Mouse (Mus musculus): ENCODE data around the gene Aldh1a1. TPM values are rescaled to one million over a fixed set of nuclear protein-coding genes. Genes with fewer than 3 reads are reported as not detected.

Aldh1a1 gene
- polyA plus RNA-seq, 1 experiment from 2014 or later = 0.06 TPM

DNA sequence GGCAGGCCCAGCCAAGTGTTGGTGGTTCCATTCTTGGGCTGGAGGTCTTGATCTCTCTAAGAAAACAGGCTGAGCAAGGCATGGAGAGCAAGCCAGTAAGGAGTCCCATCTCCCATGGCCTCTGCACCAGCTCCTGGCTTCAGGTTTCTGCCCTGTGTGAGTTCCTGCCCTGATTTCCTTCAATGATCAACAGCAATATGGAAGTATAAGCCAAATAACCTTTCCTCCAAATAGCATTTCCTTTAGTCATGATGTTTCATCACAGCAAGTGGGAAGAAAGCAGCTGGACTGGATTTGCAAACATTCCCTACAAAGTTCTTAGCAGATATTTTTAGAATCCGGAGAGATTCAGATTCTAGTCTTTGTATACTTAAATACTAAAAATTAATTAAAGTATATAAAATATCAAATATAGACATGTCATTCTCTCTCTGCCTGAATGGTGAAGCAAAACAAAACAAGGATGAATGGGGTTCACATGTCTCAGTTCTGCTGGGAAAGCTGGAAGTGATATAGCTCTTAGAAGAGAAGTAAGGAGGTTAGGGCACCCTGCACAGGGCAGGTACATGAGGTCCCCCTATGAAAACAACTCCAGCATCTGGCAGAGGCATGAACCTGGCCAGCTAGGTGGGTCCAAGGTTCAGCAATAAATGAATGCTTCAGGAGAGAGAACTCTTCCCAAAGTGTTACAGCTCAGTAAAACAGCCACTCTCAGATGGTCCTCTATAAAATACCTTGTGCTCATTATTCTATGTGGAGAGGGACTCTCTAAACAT, 37.6 kb downstream of the Aldh1a1 start:
- Histone ChIP-seq H3K4me3 (ENCODE audit: inconsistent target) (no peak overlapping the region), H3K36me3 (ENCODE audit: inconsistent target) (no peaks in the 10 kb centered on the region), H3K27ac (no peak overlapping the region), H3K79me2 (ENCODE audit: inconsistent target) (no peaks in the 10 kb centered on the region)
- 90% methylated on average over 1 of the region's 1 CpGs for WGBS (ENCODE audit: missing documents)

DNA sequence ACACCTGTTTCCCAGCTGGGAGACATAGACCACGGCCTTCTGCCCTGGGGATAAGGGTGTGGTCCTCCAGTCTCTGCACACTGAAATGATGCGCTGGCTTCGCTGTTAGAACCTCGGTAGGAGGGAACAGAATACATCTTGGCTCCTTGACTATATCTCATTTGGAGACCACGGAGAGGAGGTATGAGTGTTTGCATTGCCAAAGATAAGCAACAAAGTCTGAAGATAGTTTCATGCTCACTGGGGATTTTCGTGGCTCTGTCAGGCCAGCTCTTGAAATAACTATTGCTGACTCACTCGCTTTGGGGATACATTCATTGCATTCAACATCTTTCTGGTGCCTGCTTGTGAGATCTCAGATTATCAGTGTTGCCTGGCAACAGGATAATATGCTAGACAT, 44.0 kb downstream of the Aldh1a1 start:
- Histone ChIP-seq H3K4me3 (ENCODE audit: inconsistent target) (no peak overlapping the region), H3K79me2 (ENCODE audit: inconsistent target) (no peaks in the 10 kb centered on the region), H3K27ac (no peak overlapping the region), H3K36me3 (ENCODE audit: inconsistent target) (no peaks in the 10 kb centered on the region)
- WGBS (ENCODE audit: missing documents) = 64% methylated on average over 7 of the region's 7 CpGs

DNA sequence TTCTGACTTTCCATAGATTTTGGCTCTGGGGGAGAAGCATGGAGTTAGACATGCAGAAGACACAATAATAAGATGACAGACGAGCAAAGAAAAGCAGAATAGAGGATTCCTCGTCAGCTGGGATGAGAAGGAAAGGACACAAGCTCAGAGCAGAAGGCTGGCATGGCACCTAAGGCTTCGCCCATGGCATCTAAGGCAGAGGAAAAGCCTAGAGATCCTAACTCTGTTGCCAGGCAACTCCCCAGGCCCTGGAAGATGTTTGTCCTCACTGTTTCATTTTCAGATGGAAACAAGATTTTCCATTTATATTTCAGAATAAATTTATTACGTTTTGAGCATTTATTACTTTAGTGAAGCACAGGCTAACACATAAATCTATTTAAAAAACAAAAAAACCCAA, 48.5 kb downstream of the Aldh1a1 start:
- H3K27ac ChIP-seq = no peak overlapping the region
- no peaks in the 10 kb centered on the region for H3K36me3 ChIP-seq (ENCODE audit: inconsistent target)
- WGBS (ENCODE audit: missing documents) = 71% methylated on average over 4 of the region's 4 CpGs
- no peaks in the 10 kb centered on the region for H3K79me2 ChIP-seq (ENCODE audit: inconsistent target)
- H3K4me3 ChIP-seq (ENCODE audit: inconsistent target) = no peak overlapping the region

DNA sequence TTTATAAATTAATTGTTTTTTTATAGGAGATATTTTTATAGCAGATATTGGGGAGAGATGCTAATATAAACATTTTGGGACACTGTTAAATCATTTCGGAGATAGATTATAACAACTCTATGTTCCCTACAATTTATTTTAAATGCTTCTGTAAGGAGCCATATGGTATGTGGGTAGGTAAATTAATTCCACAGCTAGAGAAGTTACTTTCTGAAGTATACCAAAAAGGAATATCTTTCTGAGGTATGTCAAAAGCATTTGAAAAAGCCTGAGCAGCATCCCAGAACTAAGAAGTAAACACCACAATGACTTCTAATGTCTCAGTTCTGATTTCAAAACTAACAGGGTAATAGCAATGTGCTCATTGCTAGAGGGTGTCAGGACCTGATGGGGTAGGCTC, 49.4 kb downstream of the Aldh1a1 start:
- Histone ChIP-seq H3K27ac (no peak overlapping the region), H3K79me2 (ENCODE audit: inconsistent target) (no peaks in the 10 kb centered on the region), H3K36me3 (ENCODE audit: inconsistent target) (no peaks in the 10 kb centered on the region), H3K4me3 (ENCODE audit: inconsistent target) (no peak overlapping the region)
- 82% methylated on average over 1 of the region's 1 CpGs for WGBS (ENCODE audit: missing documents)

DNA sequence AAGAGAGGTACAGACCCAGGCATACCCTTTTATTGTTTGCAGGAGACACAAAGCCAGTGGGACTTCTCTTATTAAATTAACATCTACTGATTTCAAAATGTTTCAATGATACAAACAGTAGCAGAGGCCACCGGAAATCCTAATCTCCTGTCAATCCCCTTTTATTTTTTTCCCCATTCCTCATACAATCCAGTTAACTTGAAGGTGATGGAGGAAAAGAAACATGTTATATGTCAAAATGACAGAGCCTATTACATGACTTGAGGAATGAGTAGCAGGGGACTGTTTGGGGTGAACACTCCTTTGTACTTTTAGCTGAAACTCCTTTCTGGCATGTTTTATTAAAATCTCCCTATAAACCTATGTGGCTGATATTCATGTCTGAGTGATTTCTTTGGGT, 51.3 kb downstream of the Aldh1a1 start:
- Histone ChIP-seq H3K4me3 (ENCODE audit: inconsistent target) (no peak overlapping the region), H3K36me3 (ENCODE audit: inconsistent target) (no peaks in the 10 kb centered on the region), H3K27ac (no peak overlapping the region), H3K79me2 (ENCODE audit: inconsistent target) (no peaks in the 10 kb centered on the region)
- WGBS (ENCODE audit: missing documents) = 82% methylated on average over 1 of the region's 1 CpGs

DNA sequence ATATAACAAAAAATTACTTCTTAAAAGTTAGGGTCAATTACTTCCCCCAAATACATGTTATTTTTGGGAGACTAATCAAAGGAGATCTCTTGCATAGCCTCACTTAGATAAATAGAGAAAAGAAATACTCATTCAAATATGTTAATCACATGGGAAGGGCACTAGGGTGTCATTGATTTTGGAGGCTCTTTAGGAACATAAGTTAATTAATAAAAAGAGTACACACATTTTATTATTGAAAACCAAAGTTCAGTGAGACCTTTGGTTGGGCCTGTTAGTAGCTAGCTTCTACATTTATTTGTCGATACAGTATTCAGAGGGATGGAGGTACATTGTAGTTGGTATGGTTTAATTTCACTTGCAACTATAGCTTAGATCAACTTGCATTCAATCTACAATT, 52.4 kb downstream of the Aldh1a1 start:
- 90% methylated on average over 1 of the region's 1 CpGs for WGBS (ENCODE audit: missing documents)
- Histone ChIP-seq H3K79me2 (ENCODE audit: inconsistent target) (no peaks in the 10 kb centered on the region), H3K4me3 (ENCODE audit: inconsistent target) (no peak overlapping the region), H3K36me3 (ENCODE audit: inconsistent target) (no peaks in the 10 kb centered on the region), H3K27ac (no peak overlapping the region)

DNA sequence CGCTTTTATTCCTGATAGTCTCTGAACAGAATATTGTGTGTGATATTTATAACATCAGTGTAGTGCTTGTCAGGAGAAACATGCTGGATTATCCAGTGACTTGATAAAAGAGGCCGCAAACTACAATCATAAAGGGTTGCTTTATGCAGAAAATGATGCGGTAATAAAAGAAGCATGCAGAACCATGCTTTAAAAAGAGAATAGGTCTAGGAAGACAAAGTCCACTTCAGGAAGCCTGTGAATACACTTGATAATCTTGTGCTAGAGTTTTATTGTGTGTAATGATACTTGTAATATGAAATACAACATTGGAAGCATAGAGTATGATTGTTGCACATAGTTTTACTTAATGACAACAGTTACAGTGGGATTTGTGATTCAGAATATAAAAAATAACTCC, 54.5 kb downstream of the Aldh1a1 start:
- Histone ChIP-seq H3K27ac (no peak overlapping the region), H3K36me3 (ENCODE audit: inconsistent target) (no peaks in the 10 kb centered on the region), H3K79me2 (ENCODE audit: inconsistent target) (no peaks in the 10 kb centered on the region), H3K4me3 (ENCODE audit: inconsistent target) (no peak overlapping the region)
- WGBS (ENCODE audit: missing documents) = 94% methylated on average over 2 of the region's 3 CpGs

DNA sequence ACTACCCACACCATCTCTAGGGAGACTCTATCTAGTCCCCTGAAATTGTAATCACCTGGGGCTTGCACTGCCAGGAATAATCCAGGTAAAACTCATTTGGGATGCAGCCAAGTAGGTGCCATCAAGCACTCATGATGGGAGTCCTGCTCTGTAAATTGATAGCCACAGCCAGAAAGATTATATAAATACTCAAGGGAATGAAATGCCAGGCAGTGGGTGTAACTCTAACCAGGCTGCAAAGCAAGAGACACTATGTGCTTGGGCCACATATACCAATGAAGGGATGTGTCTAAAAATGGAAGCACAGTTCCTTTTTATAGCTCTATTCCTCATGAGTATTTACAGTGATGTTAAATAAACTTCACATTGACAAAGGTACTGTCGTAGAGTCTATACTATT, 56.9 kb downstream of the Aldh1a1 start:
- Histone ChIP-seq H3K4me3 (ENCODE audit: inconsistent target) (no peak overlapping the region), H3K36me3 (ENCODE audit: inconsistent target) (no peaks in the 10 kb centered on the region), H3K79me2 (ENCODE audit: inconsistent target) (no peaks in the 10 kb centered on the region), H3K27ac (no peak overlapping the region)
- 89% methylated on average over 1 of the region's 1 CpGs for WGBS (ENCODE audit: missing documents)

DNA sequence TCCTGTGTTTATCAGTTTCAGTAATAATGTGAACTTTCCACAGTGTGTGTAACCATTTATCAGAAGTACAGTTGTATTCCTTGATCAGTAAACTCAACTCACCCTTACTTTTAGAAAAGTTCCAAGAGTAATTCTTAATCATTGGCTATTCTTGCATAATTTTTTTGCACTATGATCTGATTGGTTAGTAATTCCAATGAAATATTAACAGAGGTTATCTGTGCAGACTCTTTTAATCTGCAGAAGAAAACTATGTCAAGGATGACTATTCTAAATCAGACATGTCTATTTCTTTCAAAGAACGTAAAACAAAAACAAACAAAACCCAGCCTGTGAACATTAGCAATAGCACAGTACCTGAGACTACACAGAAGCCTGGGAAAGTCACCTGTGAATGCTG, 62.9 kb downstream of the Aldh1a1 start:
- H3K27ac ChIP-seq = no peak overlapping the region
- no peak overlapping the region for H3K4me3 ChIP-seq (ENCODE audit: inconsistent target)
- 78% methylated on average over 1 of the region's 1 CpGs for WGBS (ENCODE audit: missing documents)
- no peaks in the 10 kb centered on the region for H3K36me3 ChIP-seq (ENCODE audit: inconsistent target)
- no peaks in the 10 kb centered on the region for H3K79me2 ChIP-seq (ENCODE audit: inconsistent target)

DNA sequence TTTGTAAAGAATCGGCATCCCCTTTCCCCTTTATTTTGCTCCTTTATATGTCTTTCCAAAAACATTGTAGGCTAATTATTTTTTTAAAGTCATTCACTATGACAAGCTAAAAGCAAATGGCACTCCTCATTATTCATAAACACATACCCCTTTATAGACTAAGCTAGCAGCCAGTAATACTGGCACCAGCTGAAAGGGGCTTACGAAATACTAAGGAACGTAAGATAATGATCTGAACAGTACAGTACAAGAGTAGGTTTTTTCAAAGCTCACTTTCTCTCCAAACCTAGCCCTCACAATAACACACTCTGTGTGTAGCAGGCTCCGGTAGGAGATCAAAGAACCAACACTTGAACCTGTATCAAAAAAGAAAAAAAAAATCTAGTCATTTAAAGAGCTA, 64.7 kb downstream of the Aldh1a1 start:
- WGBS (ENCODE audit: missing documents) = 91% methylated on average over 4 of the region's 4 CpGs
- no peak overlapping the region for H3K4me3 ChIP-seq (ENCODE audit: inconsistent target)
- no peaks in the 10 kb centered on the region for H3K79me2 ChIP-seq (ENCODE audit: inconsistent target)
- no peaks in the 10 kb centered on the region for H3K36me3 ChIP-seq (ENCODE audit: inconsistent target)
- H3K27ac ChIP-seq = no peak overlapping the region

DNA sequence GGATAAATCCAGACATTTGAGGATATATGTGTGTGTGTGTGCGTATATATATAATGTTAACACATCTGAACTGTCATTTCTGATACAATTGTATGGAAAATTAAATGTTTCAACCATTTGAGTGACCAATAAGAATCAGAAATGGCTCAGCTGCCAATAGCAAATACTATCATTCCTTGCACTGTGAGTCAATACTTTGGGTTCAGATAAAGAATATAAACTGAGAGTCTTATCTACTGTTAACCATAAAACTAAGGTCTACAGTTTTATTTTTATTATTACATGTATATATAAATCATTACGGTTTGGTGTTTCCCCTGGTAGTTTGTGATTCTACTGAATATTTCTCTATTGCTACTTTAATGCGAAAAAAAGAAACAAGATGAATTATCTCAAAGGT, 65.6 kb downstream of the Aldh1a1 start:
- Histone ChIP-seq H3K79me2 (ENCODE audit: inconsistent target) (no peaks in the 10 kb centered on the region), H3K4me3 (ENCODE audit: inconsistent target) (no peak overlapping the region), H3K27ac (no peak overlapping the region), H3K36me3 (ENCODE audit: inconsistent target) (no peaks in the 10 kb centered on the region)
- WGBS (ENCODE audit: missing documents) = 100% methylated on average over 3 of the region's 3 CpGs

DNA sequence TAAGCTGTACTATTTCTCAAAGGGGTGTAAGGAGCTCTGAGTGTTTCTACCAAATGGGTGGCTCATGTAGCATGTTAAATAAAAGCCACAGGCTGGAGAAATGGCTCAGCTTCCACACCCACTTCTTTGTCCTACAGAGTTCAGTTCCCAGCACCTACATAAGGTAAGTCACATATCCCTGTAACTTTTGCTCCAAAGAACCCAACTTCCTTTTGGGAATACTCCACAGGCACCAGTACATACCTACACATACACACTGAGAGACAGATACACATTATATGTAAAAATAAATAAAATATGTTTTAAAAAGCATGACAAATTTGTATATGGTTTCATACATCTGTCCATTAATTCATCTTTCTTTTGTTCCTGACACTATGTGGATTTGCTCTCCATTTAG, 66.0 kb downstream of the Aldh1a1 start:
- Histone ChIP-seq H3K36me3 (ENCODE audit: inconsistent target) (no peaks in the 10 kb centered on the region), H3K27ac (no peak overlapping the region), H3K79me2 (ENCODE audit: inconsistent target) (no peaks in the 10 kb centered on the region), H3K4me3 (ENCODE audit: inconsistent target) (no peak overlapping the region)

DNA sequence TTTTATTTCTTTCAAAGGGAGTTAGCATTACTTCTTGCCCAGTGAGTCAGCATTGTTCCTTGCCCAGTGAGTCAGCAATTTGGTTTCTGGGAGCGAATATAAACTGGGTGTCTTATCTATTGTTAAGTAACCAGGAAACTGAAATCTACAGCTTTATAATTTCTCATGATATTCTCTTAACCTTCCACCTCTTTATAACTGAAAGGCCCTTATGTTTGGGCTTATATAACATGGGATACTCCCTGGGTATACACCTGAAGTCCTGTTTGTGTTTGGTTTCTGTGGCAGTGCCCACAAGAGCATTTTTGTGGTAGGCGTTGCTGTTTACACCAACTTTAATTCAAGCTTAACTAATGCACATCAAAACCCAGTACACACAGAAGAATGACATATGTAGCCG, 66.4 kb downstream of the Aldh1a1 start:
- 61% methylated on average over 3 of the region's 3 CpGs for WGBS (ENCODE audit: missing documents)
- Histone ChIP-seq H3K27ac (no peak overlapping the region), H3K36me3 (ENCODE audit: inconsistent target) (no peaks in the 10 kb centered on the region), H3K79me2 (ENCODE audit: inconsistent target) (no peaks in the 10 kb centered on the region), H3K4me3 (ENCODE audit: inconsistent target) (no peak overlapping the region)

DNA sequence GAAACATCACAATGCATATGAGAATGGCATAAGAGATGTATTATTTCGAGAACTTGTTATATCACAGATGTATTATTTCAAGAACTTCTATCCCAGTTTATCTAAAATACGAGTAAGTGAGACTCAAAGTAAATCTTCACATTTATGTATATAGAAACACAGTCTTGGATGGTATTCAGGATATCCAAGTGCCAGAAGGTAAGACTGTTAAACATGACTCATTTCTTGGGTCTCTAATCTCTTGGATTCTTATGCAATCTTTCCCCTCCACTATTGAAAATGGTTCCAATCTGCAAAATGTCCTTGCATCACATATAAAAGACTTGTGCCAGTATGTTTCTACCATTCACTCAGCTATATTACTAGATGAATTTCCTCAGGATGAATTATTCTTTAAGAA, 67.4 kb downstream of the Aldh1a1 start:
- H3K36me3 ChIP-seq (ENCODE audit: inconsistent target) = no peaks in the 10 kb centered on the region
- H3K79me2 ChIP-seq (ENCODE audit: inconsistent target) = no peaks in the 10 kb centered on the region
- WGBS (ENCODE audit: missing documents) = 87% methylated on average over 2 of the region's 2 CpGs
- H3K4me3 ChIP-seq (ENCODE audit: inconsistent target) = no peak overlapping the region
- H3K27ac ChIP-seq = no peak overlapping the region

DNA sequence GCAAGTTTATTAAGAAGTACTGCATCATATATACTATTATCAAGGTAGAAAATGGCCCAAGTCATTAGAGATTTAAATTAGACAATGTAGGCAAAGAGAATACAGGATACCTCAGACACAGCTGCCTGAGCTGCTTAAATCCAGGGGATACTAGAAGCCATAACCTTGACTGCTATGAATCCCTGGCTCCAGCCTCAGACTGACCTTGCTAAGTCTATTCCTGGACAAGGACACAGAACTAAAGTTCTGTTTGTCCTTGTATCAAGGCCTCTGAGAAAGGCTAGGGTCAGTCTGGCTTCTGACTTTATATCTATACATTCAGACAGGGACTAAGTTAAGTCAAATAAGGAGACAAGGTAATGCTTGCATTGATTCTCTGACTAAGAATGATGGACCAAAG, 69.9 kb downstream of the Aldh1a1 start:
- Histone ChIP-seq H3K36me3 (ENCODE audit: inconsistent target) (no peaks in the 10 kb centered on the region), H3K4me3 (ENCODE audit: inconsistent target) (no peak overlapping the region), H3K27ac (no peak overlapping the region), H3K79me2 (ENCODE audit: inconsistent target) (no peaks in the 10 kb centered on the region)

DNA sequence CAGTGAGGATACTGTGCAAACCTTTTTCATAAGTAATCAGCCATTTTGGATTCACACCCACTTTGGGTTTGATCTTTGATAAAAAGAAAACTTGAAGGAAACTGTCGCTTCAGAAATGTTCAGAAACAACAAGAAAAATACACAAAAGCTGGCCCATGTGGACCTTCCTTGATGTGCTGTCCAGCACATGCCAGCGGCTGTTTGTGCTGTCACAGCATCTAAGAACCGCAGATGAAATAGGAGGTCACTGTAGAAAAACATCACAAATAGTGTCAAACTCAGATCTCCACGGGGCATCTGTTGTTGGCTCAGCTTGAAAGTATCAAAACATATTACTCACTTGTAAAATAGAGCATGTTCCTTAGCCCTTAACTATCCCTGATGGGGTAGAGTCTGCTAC, 73.8 kb downstream of the Aldh1a1 start:
- no peaks in the 10 kb centered on the region for H3K36me3 ChIP-seq (ENCODE audit: inconsistent target)
- H3K79me2 ChIP-seq (ENCODE audit: inconsistent target) = no peaks in the 10 kb centered on the region
- 95% methylated on average over 3 of the region's 4 CpGs for WGBS (ENCODE audit: missing documents)
- no peak overlapping the region for H3K27ac ChIP-seq
- no peak overlapping the region for H3K4me3 ChIP-seq (ENCODE audit: inconsistent target)
